Mouse (Mus musculus): ENCODE measurements at regions not wholly inside any gene's neighbourhood (a gene's known extent, or its start where the extent isn't known, plus 50 kb on each side); places are given as distances from the start of the nearest gene placed in this dataset.
"Not testable (repeated sequence)": the region's sequence is repeated elsewhere in the genome, so short reads cannot be mapped to it uniquely, and the experiment has no call there.

- no peak for DNase-seq (ENCODE audit: low spot score)
These were observed 58.5 kb upstream of the Fbxl7 start for GRCm38 (mm10) chr15:26953818-26954385.

- no peak for DNase-seq (ENCODE audit: low spot score)
These were observed 63.6 kb upstream of the Fbxl7 start for GRCm38 (mm10) chr15:26958980-26959379.

GRCm38 (mm10) chr15:26968392-26969025, 73.1 kb upstream of the Fbxl7 start:
- no peak for DNase-seq (ENCODE audit: low spot score)

- DNase-seq (ENCODE audit: low spot score) = peak; percentile 38
These were observed 75.4 kb upstream of the Fbxl7 start for GRCm38 (mm10) chr15:26970770-26971169.

GRCm38 (mm10) chr15:26993054-26993453, 97.7 kb upstream of the Fbxl7 start:
- DNase-seq (ENCODE audit: low spot score) = no peak

GRCm38 (mm10) chr15:27009069-27009468, 113.7 kb upstream of the Fbxl7 start:
- DNase-seq (ENCODE audit: low spot score) = no peak

- no peak for DNase-seq (ENCODE audit: low spot score)
These were observed 118.7 kb upstream of the Fbxl7 start for GRCm38 (mm10) chr15:27013906-27014658.

GRCm38 (mm10) chr15:27014659-27014974, 119.2 kb upstream of the Fbxl7 start:
- no peak for DNase-seq (ENCODE audit: low spot score)

GRCm38 (mm10) chr15:27020471-27020870, 125.1 kb upstream of the Fbxl7 start:
- DNase-seq (ENCODE audit: low spot score) = no peak

GRCm38 (mm10) chr15:27033261-27033660, 137.9 kb upstream of the Fbxl7 start:
- DNase-seq (ENCODE audit: low spot score) = no peak

GRCm38 (mm10) chr15:27043788-27044187, 148.4 kb upstream of the Fbxl7 start:
- DNase-seq (ENCODE audit: low spot score) = peak; percentile 35

- no peak for DNase-seq (ENCODE audit: low spot score)
These were observed 155.3 kb upstream of the Fbxl7 start for GRCm38 (mm10) chr15:27050673-27051072.

- no peak for DNase-seq (ENCODE audit: low spot score)
These were observed 168.1 kb upstream of the Fbxl7 start for GRCm38 (mm10) chr15:27063456-27063855.

- peak; percentile 67 for DNase-seq (ENCODE audit: low spot score)
These were observed 168.6 kb upstream of the Fbxl7 start for GRCm38 (mm10) chr15:27063971-27064370.

- no peak for DNase-seq (ENCODE audit: low spot score)
These were observed 172.3 kb upstream of the Fbxl7 start for GRCm38 (mm10) chr15:27067691-27068090.

GRCm38 (mm10) chr15:27077926-27078325, 182.5 kb upstream of the Fbxl7 start:
- DNase-seq (ENCODE audit: low spot score) = no peak

GRCm38 (mm10) chr15:27082826-27083225, 187.4 kb upstream of the Fbxl7 start:
- DNase-seq (ENCODE audit: low spot score) = no peak

- no peak for DNase-seq (ENCODE audit: low spot score)
These were observed 188.2 kb upstream of the Fbxl7 start for GRCm38 (mm10) chr15:27083596-27083995.

GRCm38 (mm10) chr15:27089155-27089554, 193.8 kb upstream of the Fbxl7 start:
- DNase-seq (ENCODE audit: low spot score) = no peak

- DNase-seq (ENCODE audit: low spot score) = no peak
These were observed 198.7 kb upstream of the Fbxl7 start for GRCm38 (mm10) chr15:27094102-27094501.

GRCm38 (mm10) chr15:27095231-27095630, 199.9 kb upstream of the Fbxl7 start:
- peak; percentile 35 for DNase-seq (ENCODE audit: low spot score)

GRCm38 (mm10) chr15:27101610-27102009, 206.2 kb upstream of the Fbxl7 start:
- not testable (repeated sequence) for DNase-seq (ENCODE audit: low spot score)

- no peak for DNase-seq (ENCODE audit: low spot score)
These were observed 213.8 kb upstream of the Fbxl7 start for GRCm38 (mm10) chr15:27109130-27109529.

All from layer of hippocampus, adult 11-12 months (tissue).